Mouse (Mus musculus): ENCODE measurements at regions not wholly inside any gene's neighbourhood (a gene's known extent, or its start where the extent isn't known, plus 50 kb on each side); places are given as distances from the start of the nearest gene placed in this dataset.

DNA sequence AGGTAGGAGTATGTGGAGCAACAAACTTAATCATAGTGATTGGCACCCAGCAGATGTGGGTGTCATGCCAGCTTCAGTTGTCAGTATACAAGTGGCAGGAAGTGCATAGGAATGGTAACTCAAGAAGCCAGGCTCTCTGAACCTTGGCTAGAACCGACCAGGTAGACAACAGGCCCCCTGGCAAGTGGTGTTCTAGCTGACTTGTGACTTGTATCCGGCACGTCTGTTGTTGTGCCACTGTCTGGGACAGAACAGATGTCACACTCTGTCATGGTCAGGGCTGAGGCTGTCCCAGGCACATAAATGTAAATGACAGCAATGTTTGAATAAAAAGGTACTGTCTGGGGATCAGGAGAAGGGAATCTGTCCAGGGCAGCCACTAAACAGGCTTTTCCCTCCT lies 316.0 kb downstream of the Gm49356 start:
- 81% methylated on average over 3 of the region's 3 CpGs for WGBS
- no peak for TF ChIP-seq POLR2A (IDR thresholded peaks at IDR 0.05; ENCODE audit: borderline replicate concordance, insufficient read depth, low read length)
- no peak for TF ChIP-seq CTCF (IDR thresholded peaks at IDR 0.05; ENCODE audit: borderline replicate concordance, insufficient read depth, low read depth, low read length)
- no peak for DNase-seq
- Histone ChIP-seq H3K4me1 (ENCODE audit: control insufficient read depth, insufficient read depth, low read length) (no peaks in the 10 kb centered on the region), H3K4me3 (replicated peaks; ENCODE audit: insufficient read depth, low read depth, low read length) (no peak overlapping the region), H3K27ac (ENCODE audit: insufficient read depth, low read length) (no peak overlapping the region), H3K27me3 (ENCODE audit: control insufficient read depth, insufficient read depth, low read length) (no peaks in the 10 kb centered on the region)

DNA sequence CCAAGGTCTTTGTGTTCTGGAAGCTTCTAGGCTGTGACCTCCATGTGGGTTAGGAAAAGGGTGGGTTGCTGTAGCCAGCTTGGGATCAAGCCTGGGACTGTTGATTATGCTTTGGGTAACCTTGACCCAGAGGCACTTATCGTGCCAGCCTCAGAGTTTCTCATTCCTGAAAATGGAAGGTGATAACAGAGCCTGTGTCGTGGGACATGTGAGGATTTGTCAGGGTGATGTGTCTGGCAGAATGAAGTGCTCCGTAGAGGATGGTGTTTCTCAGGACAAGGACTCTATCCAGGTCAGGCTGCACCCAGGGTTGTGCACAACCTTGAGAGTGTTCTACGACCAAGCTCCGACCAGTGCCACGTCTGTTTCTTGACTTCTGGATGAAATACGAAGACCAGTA lies 316.4 kb downstream of the Gm49356 start:
- no peaks in the 10 kb centered on the region for H3K27me3 ChIP-seq (ENCODE audit: control insufficient read depth, insufficient read depth, low read length)
- WGBS, result 94% methylated on average over 7 of the region's 7 CpGs
- no peak for DNase-seq
- no peak overlapping the region for H3K27ac ChIP-seq (ENCODE audit: insufficient read depth, low read length)
- H3K4me1 ChIP-seq (ENCODE audit: control insufficient read depth, insufficient read depth, low read length), result no peaks in the 10 kb centered on the region
- no peak for TF ChIP-seq POLR2A (IDR thresholded peaks at IDR 0.05; ENCODE audit: borderline replicate concordance, insufficient read depth, low read length)
- TF ChIP-seq CTCF (IDR thresholded peaks at IDR 0.05; ENCODE audit: borderline replicate concordance, insufficient read depth, low read depth, low read length), result no peak
- H3K4me3 ChIP-seq (replicated peaks; ENCODE audit: insufficient read depth, low read depth, low read length), result no peak overlapping the region

DNA sequence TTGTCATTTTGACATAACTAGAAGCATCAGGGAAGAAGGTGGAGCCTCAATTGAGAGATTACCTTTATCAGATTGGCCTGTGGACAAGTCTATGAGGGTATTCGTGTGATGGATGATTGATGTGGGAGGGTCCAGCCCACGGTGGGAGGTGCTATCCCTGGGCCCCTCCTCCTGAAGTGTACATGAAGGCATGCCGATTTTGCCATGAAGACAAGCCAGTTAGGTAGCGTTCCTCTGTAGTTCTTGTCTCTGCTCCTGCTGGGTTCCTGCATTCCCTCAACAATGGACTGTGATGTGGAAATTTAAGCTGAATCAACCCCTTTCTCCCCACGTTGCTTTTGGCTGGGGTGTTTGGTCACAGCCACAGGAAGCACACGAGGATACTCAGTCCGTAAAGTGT lies 317.5 kb downstream of the Gm49356 start:
- no peak for TF ChIP-seq POLR2A (IDR thresholded peaks at IDR 0.05; ENCODE audit: borderline replicate concordance, insufficient read depth, low read length)
- TF ChIP-seq CTCF (IDR thresholded peaks at IDR 0.05; ENCODE audit: borderline replicate concordance, insufficient read depth, low read depth, low read length), result no peak
- Histone ChIP-seq H3K4me1 (ENCODE audit: control insufficient read depth, insufficient read depth, low read length) (no peaks in the 10 kb centered on the region), H3K4me3 (replicated peaks; ENCODE audit: insufficient read depth, low read depth, low read length) (no peak overlapping the region), H3K27me3 (ENCODE audit: control insufficient read depth, insufficient read depth, low read length) (no peaks in the 10 kb centered on the region), H3K27ac (ENCODE audit: insufficient read depth, low read length) (no peak overlapping the region)
- WGBS, result 68% methylated on average over 7 of the region's 7 CpGs
- DNase-seq, result no peak

DNA sequence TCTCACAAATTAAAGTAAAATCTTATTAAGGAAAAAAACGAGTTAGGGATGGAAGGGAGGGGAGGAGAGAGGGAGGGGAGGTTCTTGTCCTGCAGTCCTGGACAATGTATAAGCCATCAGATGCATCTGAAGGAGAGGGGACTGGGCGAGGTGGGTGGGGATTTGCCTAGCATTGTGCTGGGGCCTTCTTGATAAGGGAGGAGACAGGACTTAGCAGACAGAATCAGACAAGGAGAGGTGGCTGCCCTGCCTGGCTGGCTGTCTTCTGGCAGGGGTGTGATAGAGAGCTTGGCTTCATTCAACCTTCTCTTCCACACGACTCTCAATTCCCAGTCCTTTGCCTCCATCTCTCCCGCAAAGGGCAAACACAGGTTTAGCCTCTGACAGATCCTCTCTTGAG lies 318.9 kb downstream of the Gm49356 start:
- DNase-seq, result no peak
- Histone ChIP-seq H3K4me3 (replicated peaks; ENCODE audit: insufficient read depth, low read depth, low read length) (no peak overlapping the region), H3K27me3 (ENCODE audit: control insufficient read depth, insufficient read depth, low read length) (no peaks in the 10 kb centered on the region), H3K4me1 (ENCODE audit: control insufficient read depth, insufficient read depth, low read length) (peaks cover under 1% of the 10 kb centered on the region; the same call in 1 of the 2 replicates), H3K27ac (ENCODE audit: insufficient read depth, low read length) (no peak overlapping the region)
- no peak for TF ChIP-seq CTCF (IDR thresholded peaks at IDR 0.05; ENCODE audit: borderline replicate concordance, insufficient read depth, low read depth, low read length)
- no peak for TF ChIP-seq POLR2A (IDR thresholded peaks at IDR 0.05; ENCODE audit: borderline replicate concordance, insufficient read depth, low read length)
- WGBS, result 77% methylated on average over 4 of the region's 4 CpGs

DNA sequence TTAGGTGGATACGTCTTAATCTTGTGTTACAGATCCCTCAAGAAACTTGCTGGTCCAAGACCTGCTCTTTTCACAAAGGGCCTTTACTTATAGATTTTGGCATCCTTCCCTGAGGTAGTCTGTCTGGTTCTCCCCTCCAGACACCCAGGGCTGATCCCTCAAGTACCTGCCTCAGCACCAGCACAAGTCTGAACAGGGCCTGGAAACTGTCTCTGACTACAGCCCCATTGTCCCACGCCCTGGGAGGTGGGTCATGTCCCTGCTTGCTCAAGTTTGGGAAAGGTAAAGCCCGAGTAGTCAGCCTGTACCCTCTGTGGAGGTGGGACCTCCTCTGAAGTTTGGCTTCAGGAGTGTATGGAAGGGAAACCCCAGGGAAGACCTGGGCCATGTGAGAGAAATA lies 323.3 kb downstream of the Gm49356 start:
- H3K27ac ChIP-seq (ENCODE audit: insufficient read depth, low read length), result no peak overlapping the region
- no peak overlapping the region for H3K4me3 ChIP-seq (replicated peaks; ENCODE audit: insufficient read depth, low read depth, low read length)
- no peaks in the 10 kb centered on the region for H3K27me3 ChIP-seq (ENCODE audit: control insufficient read depth, insufficient read depth, low read length)
- H3K4me1 ChIP-seq (ENCODE audit: control insufficient read depth, insufficient read depth, low read length), result peaks cover 21% of the 10 kb centered on the region
- 96% methylated on average over 3 of the region's 3 CpGs for WGBS
- TF ChIP-seq CTCF (IDR thresholded peaks at IDR 0.05; ENCODE audit: borderline replicate concordance, insufficient read depth, low read depth, low read length), result no peak
- TF ChIP-seq POLR2A (IDR thresholded peaks at IDR 0.05; ENCODE audit: borderline replicate concordance, insufficient read depth, low read length), result no peak
- DNase-seq, result no peak

DNA sequence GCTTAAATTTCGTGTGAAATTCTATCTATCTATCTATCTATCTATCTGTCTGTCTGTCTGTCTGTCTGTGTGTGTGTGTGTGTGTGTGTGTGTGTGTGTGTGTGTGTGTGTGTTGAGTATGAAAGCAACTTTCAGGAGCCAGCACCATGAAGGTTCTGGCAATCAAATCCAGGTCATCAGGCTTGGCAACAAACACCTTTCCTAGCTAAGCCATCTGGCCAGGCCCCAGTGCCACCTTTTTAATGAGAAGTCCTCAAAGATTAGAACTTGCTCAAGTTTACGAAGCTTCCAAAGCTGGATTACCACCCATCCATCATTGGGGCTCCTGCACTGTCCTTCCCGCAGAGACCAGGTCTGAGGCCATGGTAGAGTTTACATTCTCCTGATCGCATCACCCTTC lies 325.0 kb downstream of the Gm49356 start:
- TF ChIP-seq POLR2A (IDR thresholded peaks at IDR 0.05; ENCODE audit: borderline replicate concordance, insufficient read depth, low read length), result no peak
- TF ChIP-seq CTCF (IDR thresholded peaks at IDR 0.05; ENCODE audit: borderline replicate concordance, insufficient read depth, low read depth, low read length), result no peak
- H3K4me3 ChIP-seq (replicated peaks; ENCODE audit: insufficient read depth, low read depth, low read length), result no peak overlapping the region
- H3K4me1 ChIP-seq (ENCODE audit: control insufficient read depth, insufficient read depth, low read length), result peaks cover 21% of the 10 kb centered on the region
- DNase-seq, result peak; percentile 72 to 84
- 30% methylated on average over 4 of the region's 4 CpGs for WGBS
- no peaks in the 10 kb centered on the region; the same call in 1 of the 2 replicates for H3K27me3 ChIP-seq (ENCODE audit: control insufficient read depth, insufficient read depth, low read length)
- no peak overlapping the region for H3K27ac ChIP-seq (ENCODE audit: insufficient read depth, low read length)

DNA sequence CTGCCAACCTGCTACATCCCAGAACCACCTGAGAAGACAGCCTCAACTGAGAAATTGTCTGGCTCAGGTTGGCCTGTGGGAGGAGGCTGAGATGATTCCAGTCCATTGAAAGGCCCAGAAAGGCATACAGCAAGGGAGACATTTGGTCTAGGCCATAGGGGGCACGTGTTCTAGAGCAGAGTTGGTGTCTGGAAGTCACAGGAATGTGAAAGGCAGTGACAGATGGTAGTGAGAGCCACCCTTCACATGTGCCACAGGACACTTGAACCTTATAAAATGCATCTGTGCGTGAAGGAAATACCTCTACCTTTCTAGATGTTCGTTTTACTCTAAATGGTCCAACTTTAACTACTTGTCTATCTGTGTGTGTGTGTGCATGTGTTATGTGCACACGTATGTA lies 326.1 kb downstream of the Gm49356 start:
- Histone ChIP-seq H3K27me3 (ENCODE audit: control insufficient read depth, insufficient read depth, low read length) (no peaks in the 10 kb centered on the region; the same call in 1 of the 2 replicates), H3K27ac (ENCODE audit: insufficient read depth, low read length) (no peak overlapping the region), H3K4me1 (ENCODE audit: control insufficient read depth, insufficient read depth, low read length) (peaks cover 21% of the 10 kb centered on the region), H3K4me3 (replicated peaks; ENCODE audit: insufficient read depth, low read depth, low read length) (no peak overlapping the region)
- 50% methylated on average over 4 of the region's 4 CpGs for WGBS
- DNase-seq, result peak in 1 of 2 experiments; percentile 49
- TF ChIP-seq CTCF (IDR thresholded peaks at IDR 0.05; ENCODE audit: borderline replicate concordance, insufficient read depth, low read depth, low read length), result no peak
- no peak for TF ChIP-seq POLR2A (IDR thresholded peaks at IDR 0.05; ENCODE audit: borderline replicate concordance, insufficient read depth, low read length)

DNA sequence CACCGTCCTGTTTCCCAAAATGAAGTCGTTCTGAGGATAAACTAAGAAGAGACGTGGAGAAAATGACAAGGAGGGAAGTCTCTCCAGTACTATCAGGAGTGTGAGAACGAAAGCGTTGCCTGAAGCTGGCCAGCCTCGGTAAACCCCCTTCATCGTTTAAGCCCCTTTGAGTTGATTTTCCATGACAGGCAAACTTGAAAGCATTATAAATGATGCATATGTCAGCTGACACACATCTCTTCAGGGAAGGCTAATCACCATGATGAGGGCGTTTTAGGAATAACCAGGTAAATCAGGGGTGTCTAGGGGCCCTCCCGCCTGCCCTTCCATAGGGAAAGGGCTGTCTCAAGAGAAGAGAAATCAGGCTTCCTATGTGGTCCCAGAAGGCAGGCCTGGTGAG lies 328.4 kb downstream of the Gm49356 start:
- 91% methylated on average over 9 of the region's 9 CpGs for WGBS
- TF ChIP-seq CTCF (IDR thresholded peaks at IDR 0.05; ENCODE audit: borderline replicate concordance, insufficient read depth, low read depth, low read length) (no peak), POLR2A (IDR thresholded peaks at IDR 0.05; ENCODE audit: borderline replicate concordance, insufficient read depth, low read length) (no peak)
- no peak overlapping the region for H3K27ac ChIP-seq (ENCODE audit: insufficient read depth, low read length)
- no peaks in the 10 kb centered on the region; the same call in 1 of the 2 replicates for H3K27me3 ChIP-seq (ENCODE audit: control insufficient read depth, insufficient read depth, low read length)
- no peak for DNase-seq
- H3K4me3 ChIP-seq (replicated peaks; ENCODE audit: insufficient read depth, low read depth, low read length), result no peak overlapping the region
- peaks cover 21% of the 10 kb centered on the region for H3K4me1 ChIP-seq (ENCODE audit: control insufficient read depth, insufficient read depth, low read length)
